Mouse (Mus musculus) forebrain, postnatal 0 days (tissue): Measurements from ENCODE around the gene Prickle2. TPM values are rescaled to one million over a fixed set of nuclear protein-coding genes. Genes with fewer than 3 reads are reported as not detected.

Experiments
- ATAC-seq: fragments of 200-750 bp; cut with Nextera tagmentation; 2 replicates; pipeline ENCODE4 v1.8.0; 2017; ENCODE audit warnings: mild to moderate bottlenecking, moderate library complexity
- DNase-seq: peaks from one replicate; pipeline ENCODE4 v3.0.0-alpha.2; 2015
- H3K27ac ChIP-seq: fragments of 300-500 bp; sonication (generic); 2 replicates; pipeline ENCODE4 v1.5.1; 2014; ENCODE audit warnings: low read depth, mild to moderate bottlenecking, antibody characterized with exemption, low read length, moderate library complexity, mixed read lengths
- H3K27me3 ChIP-seq: fragments of 300-500 bp; sonication (generic); 2 replicates; pipeline ENCODE4 v1.6.1; 2014; ENCODE audit warnings: mild to moderate bottlenecking, low read length, mixed read lengths; ENCODE audit not compliant: insufficient read depth
- H3K36me3 ChIP-seq: fragments of 300-500 bp; sonication (generic); 2 replicates; pipeline ENCODE4 v1.6.1; 2014; ENCODE audit warnings: mild to moderate bottlenecking, moderate library complexity; ENCODE audit not compliant: insufficient read depth
- H3K4me1 ChIP-seq: fragments of 300-500 bp; sonication (generic); 2 replicates; pipeline ENCODE4 v1.6.1; 2014; ENCODE audit warnings: antibody characterized with exemption; ENCODE audit not compliant: insufficient read depth
- H3K4me2 ChIP-seq: fragments of 300-500 bp; sonication (generic); 2 replicates; pipeline ENCODE4 v1.6.1; 2014; ENCODE audit warnings: low read depth, mild to moderate bottlenecking, moderate library complexity
- H3K4me3 ChIP-seq: fragments of 300-500 bp; sonication (generic); 2 replicates; pipeline ENCODE4 v1.5.1; 2014; ENCODE audit warnings: low read depth, low read length, mixed read lengths
- H3K9ac ChIP-seq: fragments of 300-500 bp; sonication (generic); 2 replicates; pipeline ENCODE4 v1.6.1; 2014; ENCODE audit warnings: mild to moderate bottlenecking
- H3K9me3 ChIP-seq: fragments of 300-500 bp; sonication (generic); 2 replicates; pipeline ENCODE4 v1.6.1; 2016; ENCODE audit warnings: low read length
- CTCF ChIP-seq: sonication (generic); IDR thresholded peaks from 2 replicates; pipeline ENCODE4 v1.5.1; 2016; ENCODE audit warnings: antibody characterized with exemption, control low read depth, low read depth
- WGBS: fragments of 180-500 bp; shearing (Covaris S2); extraction: QIAGEN DNeasy Blood & Tissue Kit; methylation state at CpG from one replicate; pipeline ENCODE4 v1.1.7; 2014; 5-methylcytosine and 5-hydroxymethylcytosine counted together
- polyA plus RNA-seq: library from polyadenylated mRNA; unstranded; fragments of >200 nt; fragmentation: Nextera tagmentation; extraction: Ambion mirVana; gene quantifications from 2 replicates; pipeline ENCODE4 v1.2.1, GENCODE M21; 2015
- total RNA-seq: library from RNA; depleted of rRNA; stranded (reverse); fragments of >200 nt; gene quantifications from 2 replicates; pipeline ENCODE4 v1.2.3, GENCODE M21; 2014

The Prickle2 gene
- total and polyA plus RNA-seq, 2 experiments from 2014 or later, result 8.4 to 29.4 TPM

DNA sequence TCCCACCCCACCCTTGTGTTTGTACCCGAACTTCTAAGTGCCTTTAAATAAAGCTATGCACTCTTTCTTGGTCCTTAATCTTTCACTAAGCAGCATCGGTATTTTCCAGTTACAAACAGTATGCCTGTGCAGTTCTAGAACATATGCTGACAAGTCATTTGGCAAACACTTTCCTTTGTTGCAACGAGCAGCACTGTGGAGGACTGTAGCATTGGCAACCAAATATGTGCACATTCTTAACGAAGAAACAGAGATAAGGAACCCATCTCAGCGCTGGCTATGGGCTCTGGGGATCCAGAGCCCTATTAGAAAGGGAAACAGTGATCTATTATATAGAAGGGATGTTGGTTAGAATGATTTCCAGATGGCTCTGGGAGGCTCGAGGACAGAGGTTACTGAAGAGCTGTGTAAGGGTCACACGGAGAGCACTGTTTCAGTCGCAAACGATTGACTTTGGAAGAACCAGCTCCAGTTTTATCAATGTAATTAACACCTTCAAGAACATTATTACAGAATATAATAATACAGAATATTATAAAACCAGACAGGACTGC is 96.2 kb downstream of the Prickle2 start:
- H3K4me1 ChIP-seq, result no peaks in the 10 kb centered on the region
- no peak overlapping the region for H3K4me3 ChIP-seq
- H3K4me2 ChIP-seq, result no peak overlapping the region
- H3K27me3 ChIP-seq, result no peaks in the 10 kb centered on the region
- WGBS, result 50% methylated on average over 9 of the region's 9 CpGs
- H3K9ac ChIP-seq, result no peak overlapping the region
- peak overlapping the region; percentile 10; the same call in 1 of the 2 replicates for H3K27ac ChIP-seq
- H3K9me3 ChIP-seq, result no peaks in the 10 kb centered on the region
- TF ChIP-seq CTCF, result no peak
- ATAC-seq (peak; percentile 79), DNase-seq (peak; percentile 60)
- no peaks in the 10 kb centered on the region for H3K36me3 ChIP-seq

DNA sequence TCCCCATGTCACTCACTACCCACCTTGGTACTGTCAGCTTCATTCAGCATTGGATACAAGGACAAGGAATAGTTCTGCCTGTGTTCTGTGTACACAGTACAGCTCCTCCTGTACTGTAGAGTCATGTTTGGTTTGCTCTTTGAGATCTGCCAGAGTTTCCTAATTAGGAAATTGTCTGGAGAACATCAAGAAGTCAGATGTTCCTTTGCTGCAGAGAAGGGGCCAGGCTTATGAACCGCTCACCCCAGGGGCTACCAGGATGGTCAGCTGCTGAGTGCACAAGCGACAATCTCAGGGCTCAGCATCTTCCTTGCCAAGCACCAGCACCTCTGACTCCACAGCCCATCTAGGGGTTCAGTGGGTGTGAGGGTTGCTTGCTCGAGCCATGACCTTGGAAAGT is 96.9 kb downstream of the Prickle2 start:
- TF ChIP-seq CTCF, result no peak

DNA sequence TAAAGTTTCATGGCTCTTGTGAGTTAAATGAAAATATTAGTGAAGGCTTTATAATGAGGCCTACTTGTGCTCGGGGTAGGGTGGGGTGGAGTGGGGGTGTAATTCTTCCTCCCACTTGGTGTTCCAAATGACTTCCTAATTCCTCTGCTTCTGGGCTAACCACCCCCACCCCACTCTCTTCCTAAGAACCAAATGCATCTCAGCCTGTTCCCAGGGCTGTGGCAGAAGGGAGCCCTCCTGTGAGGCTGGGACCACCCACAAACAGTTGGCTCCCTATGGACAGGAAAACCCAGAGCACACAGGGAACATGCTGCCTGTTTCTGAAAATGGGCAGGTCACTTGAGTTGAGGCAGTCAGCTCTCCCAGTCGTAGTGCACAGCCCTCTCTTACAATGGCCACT is 100.8 kb downstream of the Prickle2 start:
- Histone ChIP-seq H3K4me2 (no peak overlapping the region), H3K27me3 (no peaks in the 10 kb centered on the region), H3K4me3 (no peak overlapping the region), H3K9ac (no peak overlapping the region), H3K36me3 (no peaks in the 10 kb centered on the region), H3K9me3 (no peaks in the 10 kb centered on the region), H3K4me1 (no peaks in the 10 kb centered on the region), H3K27ac (no peak overlapping the region)
- 45% methylated on average over 2 of the region's 2 CpGs for WGBS
- DNase-seq, result no peak
- ATAC-seq, result no peak
- TF ChIP-seq CTCF, result no peak

More for the DNA sequence above, 96.9 kb downstream of the Prickle2 start:
- no peaks in the 10 kb centered on the region for H3K9me3 ChIP-seq
- peak overlapping the region; percentile 10; the same call in 1 of the 2 replicates for H3K27ac ChIP-seq
- H3K4me3 ChIP-seq, result no peak overlapping the region
- WGBS, result 91% methylated on average over 3 of the region's 3 CpGs
- no peaks in the 10 kb centered on the region for H3K27me3 ChIP-seq
- no peak for ATAC-seq
- no peaks in the 10 kb centered on the region for H3K36me3 ChIP-seq
- no peak overlapping the region for H3K9ac ChIP-seq
- H3K4me1 ChIP-seq, result no peaks in the 10 kb centered on the region
- H3K4me2 ChIP-seq, result no peak overlapping the region
- no peak for DNase-seq

DNA sequence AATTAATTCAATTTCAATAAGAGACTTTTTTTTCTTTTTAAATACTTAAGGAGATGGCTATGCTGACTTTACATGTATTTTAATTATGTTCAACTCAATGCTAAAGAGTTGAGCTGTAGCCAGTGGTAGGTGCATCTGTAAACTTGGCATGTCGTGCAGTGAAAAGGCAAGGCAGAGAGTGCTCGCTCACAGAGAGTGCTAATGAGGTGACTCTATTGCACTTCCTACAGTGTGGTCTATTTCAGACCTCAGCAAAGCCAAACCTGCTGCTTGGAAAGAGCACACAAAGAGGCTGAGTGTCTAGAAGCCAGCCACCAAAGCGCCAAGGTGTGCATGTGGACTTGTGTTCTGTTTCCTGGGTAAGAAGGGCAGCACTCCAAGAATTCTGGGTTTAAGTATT is 109.6 kb downstream of the Prickle2 start:
- ATAC-seq, result no peak

DNA sequence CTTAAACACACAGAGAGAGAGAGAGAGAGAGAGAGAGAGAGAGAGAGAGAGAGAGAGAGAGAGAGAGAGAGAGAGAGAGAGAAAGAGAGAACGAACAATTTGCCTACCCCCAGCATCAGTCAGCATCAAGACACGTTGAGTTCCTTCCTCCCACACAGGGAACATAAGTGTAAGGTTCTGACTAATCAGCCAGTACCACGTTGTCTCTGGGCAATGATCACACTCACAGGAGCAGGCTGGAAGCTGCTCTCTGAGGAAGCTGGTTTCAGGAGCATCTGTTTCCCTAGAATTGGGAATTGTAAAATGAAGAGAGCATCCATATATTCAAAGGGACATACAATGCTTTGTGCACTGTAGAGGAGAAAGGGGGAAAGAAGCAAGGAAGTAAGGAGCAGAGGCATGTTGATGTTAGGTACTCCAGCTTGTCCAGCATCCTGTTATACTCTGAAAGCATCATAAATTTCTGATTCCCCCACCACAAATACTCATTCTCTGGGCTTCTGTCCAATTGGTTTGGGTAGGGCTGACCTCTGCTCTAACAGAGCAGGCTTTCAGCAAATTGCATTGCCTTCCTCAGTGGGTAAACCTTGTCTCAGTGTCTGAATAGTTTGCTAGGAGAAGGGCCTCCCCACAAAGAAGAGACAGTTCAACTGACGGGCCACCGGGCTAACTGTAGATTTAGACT is 116.4 kb downstream of the Prickle2 start:
- H3K9ac ChIP-seq, result no peak overlapping the region
- DNase-seq (no peak), ATAC-seq (no peak)
- H3K9me3 ChIP-seq, result no peaks in the 10 kb centered on the region
- TF ChIP-seq CTCF, result no peak
- H3K4me1 ChIP-seq, result no peaks in the 10 kb centered on the region
- H3K36me3 ChIP-seq, result no peaks in the 10 kb centered on the region
- WGBS, result 65% methylated on average over 5 of the region's 5 CpGs
- no peak overlapping the region for H3K27ac ChIP-seq
- H3K4me3 ChIP-seq, result no peak overlapping the region
- H3K27me3 ChIP-seq, result no peaks in the 10 kb centered on the region
- no peak overlapping the region for H3K4me2 ChIP-seq

More for the DNA sequence above, 109.6 kb downstream of the Prickle2 start:
- H3K27me3 ChIP-seq, result no peaks in the 10 kb centered on the region
- no peak overlapping the region for H3K27ac ChIP-seq
- 43% methylated on average over 3 of the region's 3 CpGs for WGBS
- TF ChIP-seq CTCF, result no peak
- H3K4me2 ChIP-seq, result no peak overlapping the region
- H3K36me3 ChIP-seq, result no peaks in the 10 kb centered on the region
- no peaks in the 10 kb centered on the region for H3K9me3 ChIP-seq
- no peak overlapping the region for H3K9ac ChIP-seq
- no peaks in the 10 kb centered on the region for H3K4me1 ChIP-seq
- no peak overlapping the region for H3K4me3 ChIP-seq
- no peak for DNase-seq

DNA sequence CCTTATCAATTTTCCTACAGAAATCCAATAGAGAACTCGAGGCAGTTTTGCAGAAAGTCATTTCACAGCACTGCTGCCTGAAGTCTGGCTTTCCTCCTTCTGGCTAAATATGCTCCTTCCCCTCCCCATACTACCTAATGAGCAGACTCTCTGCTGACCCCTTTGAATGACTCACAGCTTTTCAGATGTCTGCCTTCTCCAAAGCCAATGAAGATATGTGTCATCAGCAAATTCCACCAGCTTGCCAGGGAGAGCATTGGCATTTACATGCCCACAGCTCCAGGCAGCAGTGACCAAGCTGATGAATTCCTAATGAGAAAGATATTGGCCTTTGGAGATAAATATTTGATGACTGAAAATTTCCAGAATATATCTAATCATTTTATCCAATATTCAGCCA is 121.9 kb downstream of the Prickle2 start:
- Histone ChIP-seq H3K36me3 (no peaks in the 10 kb centered on the region), H3K9ac (no peak overlapping the region), H3K9me3 (no peaks in the 10 kb centered on the region), H3K4me1 (no peaks in the 10 kb centered on the region), H3K4me2 (no peak overlapping the region), H3K4me3 (no peak overlapping the region), H3K27ac (no peak overlapping the region), H3K27me3 (no peaks in the 10 kb centered on the region)
- ATAC-seq, result no peak
- TF ChIP-seq CTCF, result no peak
- WGBS, result 63% methylated on average over 1 of the region's 1 CpGs
- no peak for DNase-seq

DNA sequence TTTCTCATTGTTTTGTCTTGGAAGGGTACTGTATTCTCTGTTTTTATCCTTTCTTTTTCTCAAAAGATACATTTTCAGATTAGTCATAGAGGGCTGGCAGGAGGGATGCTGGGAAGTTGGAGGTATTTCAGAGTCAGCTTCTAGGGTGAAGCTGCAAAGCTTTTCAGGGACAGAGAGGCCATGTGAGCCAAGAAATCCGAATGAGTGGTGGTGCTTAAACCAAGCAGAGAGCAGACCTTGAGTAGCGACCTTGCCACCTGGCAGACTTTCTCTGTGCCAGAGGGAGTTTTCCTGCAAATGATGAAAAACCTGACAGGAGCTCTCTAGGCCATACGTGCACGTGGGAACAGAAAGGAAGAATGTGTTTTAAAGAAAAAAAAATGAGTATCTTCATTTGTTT is 130.7 kb downstream of the Prickle2 start:
- Histone ChIP-seq H3K36me3 (no peaks in the 10 kb centered on the region), H3K4me2 (no peak overlapping the region), H3K27ac (no peak overlapping the region), H3K9me3 (no peaks in the 10 kb centered on the region), H3K9ac (no peak overlapping the region), H3K4me3 (no peak overlapping the region), H3K27me3 (no peaks in the 10 kb centered on the region), H3K4me1 (no peaks in the 10 kb centered on the region)
- ATAC-seq (no peak), DNase-seq (no peak)
- no peak for TF ChIP-seq CTCF
- 59% methylated on average over 4 of the region's 4 CpGs for WGBS
